23 mouse cellular contexts compared by ENCODE assay signal in genomic region chr9:116243775-116244618, GRCm38 (mm10).
DNase-seq lines count a peak whose midpoint lies in the region; ATAC-seq lines count a peak whose summit lies in the region.
"Had no signal": no experiment of that assay in that cellular context is flagged by ENCODE, and none has a peak within 500 bp of the region (broad histone marks: within the 10 kb centered on the region; RNA-seq: fewer than 3 reads in every experiment).

No protein-coding gene starts in this region.

- peak; percentile 42 to 52 for DNase-seq in spleen, postnatal 36 days (ENCODE audit: low spot score in 2 of 2)
- no peak for DNase-seq in spleen, postnatal 4 days (ENCODE audit: low spot score in 2 of 2)
- peak; percentile 71 for DNase-seq in induced T-regulatory cell, adult 2 months (ENCODE audit: low read depth)
- no peak for DNase-seq in heart, adult 9 months (ENCODE audit: low spot score in 2 of 2)
- DNase-seq in gastrocnemius, postnatal 4 days (ENCODE audit: low spot score in 2 of 2) = no peak
- DNase-seq in embryo, embryonic 11 days = no peak
- DNase-seq: adrenal gland, postnatal 10 days; cerebellum, adult 11 months; cerebellum, adult 9-10 months; cerebellum, postnatal 36 days; gastrocnemius, adult 2 months; gastrocnemius, postnatal 36 days; heart, adult 2 months; heart, postnatal 14 days; kidney, adult 8-10 months; kidney, postnatal 4 days; spleen, adult 18-20 months; thymus, postnatal 36 days had no signal

- ATAC-seq in CD4-positive, CD25-positive, alpha-beta regulatory T cell, adult 4 months = peak; percentile 87
- ATAC-seq: forebrain, embryonic 16.5 days; hindbrain, embryonic 16.5 days; intestine, embryonic 16.5 days; midbrain, embryonic 15.5 days had no signal

Comparison
In these comparisons a context has a peak if more than half of its experiments do, and no peak if none do; other contexts are left out.
1. DNase-seq: peak in spleen, postnatal 36 days (2 of 2) and induced T-regulatory cell, adult 2 months (single experiment); none in spleen, postnatal 4 days (0 of 2), heart, adult 9 months (0 of 2), gastrocnemius, postnatal 4 days (0 of 2) and embryo, embryonic 11 days (single experiment).